Mouse (Mus musculus): ENCODE data around the gene Senp1. TPM values are rescaled to one million over a fixed set of nuclear protein-coding genes. Genes with fewer than 3 reads are reported as not detected.

The Senp1 gene
- polyA plus RNA-seq, 1 experiment, result 10.4 TPM

- no peak overlapping the region for H3K4me2 ChIP-seq (ENCODE audit: low read depth)
- H3K4me3 ChIP-seq, result no peak overlapping the region
- no peak for TF ChIP-seq MAX (IDR thresholded peaks at IDR 0.05; ENCODE audit: low read depth)
- TF ChIP-seq REST (IDR thresholded peaks at IDR 0.05; ENCODE audit: insufficient read depth, insufficient read length), result no peak
- no peak for TF ChIP-seq TCF12 (IDR thresholded peaks at IDR 0.05; ENCODE audit: insufficient read depth, poor library complexity, severe bottlenecking)
- TF ChIP-seq CEBPB (IDR thresholded peaks at IDR 0.05; ENCODE audit: insufficient read depth, poor library complexity, severe bottlenecking), result no peak
- no peak for TF ChIP-seq MYOG (IDR thresholded peaks at IDR 0.05; ENCODE audit: control insufficient read depth in 1 of 3, insufficient read depth in 1 of 3, insufficient read length in 2 of 3, low read depth in 2 of 3)
- peaks cover 88% of the 10 kb centered on the region for H3K27me3 ChIP-seq (ENCODE audit: control insufficient read depth, insufficient read depth, insufficient read length)
- no peaks in the 10 kb centered on the region for H3K36me3 ChIP-seq (ENCODE audit: control insufficient read depth, insufficient read depth)
- H3K79me2 ChIP-seq (ENCODE audit: control insufficient read depth, insufficient read depth), result no peaks in the 10 kb centered on the region
- no peak overlapping the region for H3ac ChIP-seq (ENCODE audit: control insufficient read depth, insufficient read length)
Observed at GRCm38 (mm10) chr15:98004740-98005159, 88.8 kb downstream of the Senp1 start.

- H3K27me3 ChIP-seq (ENCODE audit: control insufficient read depth, insufficient read depth, insufficient read length), result peaks cover 92% of the 10 kb centered on the region
Observed at GRCm38 (mm10) chr15:98003822-98004739, 89.5 kb downstream of the Senp1 start, which contains the start of gene Col2a1. TSS of gene Col2a1 (minus strand) at chr15:98004695.

GRCm38 (mm10) chr15:98002991-98003821 is 90.3 kb downstream of the Senp1 start:
- Histone ChIP-seq H3K4me3 (no peak overlapping the region), H3K4me2 (ENCODE audit: low read depth) (peak overlapping the region; percentile 69), H3K79me2 (ENCODE audit: control insufficient read depth, insufficient read depth) (no peaks in the 10 kb centered on the region), H3K27me3 (ENCODE audit: control insufficient read depth, insufficient read depth, insufficient read length) (peaks cover 94% of the 10 kb centered on the region), H3K36me3 (ENCODE audit: control insufficient read depth, insufficient read depth) (no peaks in the 10 kb centered on the region), H3ac (ENCODE audit: control insufficient read depth, insufficient read length) (no peak overlapping the region)
- no peak for TF ChIP-seq REST (IDR thresholded peaks at IDR 0.05; ENCODE audit: insufficient read depth, insufficient read length)
- no peak for TF ChIP-seq MYOG (IDR thresholded peaks at IDR 0.05; ENCODE audit: control insufficient read depth in 1 of 3, insufficient read depth in 1 of 3, insufficient read length in 2 of 3, low read depth in 2 of 3)
- TF ChIP-seq SRF (IDR thresholded peaks at IDR 0.05; ENCODE audit: control insufficient read depth, insufficient read length, low read depth), result no peak
- no peak for TF ChIP-seq TCF3 (IDR thresholded peaks at IDR 0.05; ENCODE audit: insufficient read length, low read depth)
- TF ChIP-seq TCF12 (IDR thresholded peaks at IDR 0.05; ENCODE audit: insufficient read depth, poor library complexity, severe bottlenecking), result no peak

More at GRCm38 (mm10) chr15:98003822-98004739, 89.5 kb downstream of the Senp1 start, which contains the start of gene Col2a1:
- TF ChIP-seq TCF3 (IDR thresholded peaks at IDR 0.05; ENCODE audit: insufficient read length, low read depth) (no peak), USF1 (IDR thresholded peaks at IDR 0.05; ENCODE audit: low read depth) (no peak), TCF12 (IDR thresholded peaks at IDR 0.05; ENCODE audit: insufficient read depth, poor library complexity, severe bottlenecking) (no peak), CEBPB (IDR thresholded peaks at IDR 0.05; ENCODE audit: insufficient read depth, poor library complexity, severe bottlenecking) (no peak)
- Histone ChIP-seq H3K4me3 (no peak within 1 kb of the TSS), H3ac (ENCODE audit: control insufficient read depth, insufficient read length) (no peak within 1 kb of the TSS), H3K79me2 (ENCODE audit: control insufficient read depth, insufficient read depth) (no peaks in the 10 kb centered on the region), H3K36me3 (ENCODE audit: control insufficient read depth, insufficient read depth) (no peaks in the 10 kb centered on the region), H3K4me2 (ENCODE audit: low read depth) (no peak within 1 kb of the TSS)

- peak overlapping the region; percentile 69 for H3K4me2 ChIP-seq (ENCODE audit: low read depth)
- H3K4me3 ChIP-seq, result no peak overlapping the region
- H3K36me3 ChIP-seq (ENCODE audit: control insufficient read depth, insufficient read depth), result no peaks in the 10 kb centered on the region
- H3ac ChIP-seq (ENCODE audit: control insufficient read depth, insufficient read length), result no peak overlapping the region
- H3K79me2 ChIP-seq (ENCODE audit: control insufficient read depth, insufficient read depth), result no peaks in the 10 kb centered on the region
- peaks cover 94% of the 10 kb centered on the region for H3K27me3 ChIP-seq (ENCODE audit: control insufficient read depth, insufficient read depth, insufficient read length)
- TF ChIP-seq REST (IDR thresholded peaks at IDR 0.05; ENCODE audit: insufficient read depth, insufficient read length), result no peak
- TF ChIP-seq SRF (IDR thresholded peaks at IDR 0.05; ENCODE audit: control insufficient read depth, insufficient read length, low read depth), result no peak
- TF ChIP-seq MAX (IDR thresholded peaks at IDR 0.05; ENCODE audit: low read depth), result no peak
- no peak for TF ChIP-seq USF1 (IDR thresholded peaks at IDR 0.05; ENCODE audit: low read depth)
- no peak for TF ChIP-seq MYOG (IDR thresholded peaks at IDR 0.05; ENCODE audit: control insufficient read depth in 1 of 3, insufficient read depth in 1 of 3, insufficient read length in 2 of 3, low read depth in 2 of 3)
- no peak for TF ChIP-seq POLR2AphosphoS2 (IDR thresholded peaks at IDR 0.05; ENCODE audit: insufficient read length, low read depth)
- no peak for TF ChIP-seq CEBPB (IDR thresholded peaks at IDR 0.05; ENCODE audit: insufficient read depth, poor library complexity, severe bottlenecking)
Observed at GRCm38 (mm10) chr15:98002113-98002990, 91.2 kb downstream of the Senp1 start.

All from myocyte (in vitro differentiated cells).